ENCODE assay signal across 23 mouse cellular contexts in the genomic region with DNA sequence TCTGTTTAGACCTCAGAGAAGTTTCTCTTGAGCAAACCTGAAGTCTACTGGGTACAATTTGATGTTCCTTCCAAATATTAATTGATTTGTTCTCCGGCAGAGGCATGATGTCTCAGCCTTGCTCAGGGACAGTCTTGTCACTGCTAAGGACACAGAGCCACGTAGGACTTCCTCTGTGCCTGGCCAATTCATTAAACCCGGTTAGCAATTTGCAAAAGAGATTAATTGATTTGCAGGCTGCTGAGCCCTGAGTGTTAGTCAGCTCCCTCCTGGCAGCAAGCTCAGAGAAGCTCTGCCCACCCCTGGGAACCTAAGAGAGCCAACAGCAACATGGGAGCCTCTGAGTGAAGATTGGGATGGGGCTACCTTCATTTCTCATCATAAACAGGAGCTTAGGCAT. TPM values are rescaled to one million over a fixed set of nuclear protein-coding genes. Genes with fewer than 3 reads are reported as not detected.
DNase-seq lines count a peak whose midpoint lies in the region; ATAC-seq lines count a peak whose summit lies in the region.
"Had no signal": no experiment of that assay in that cellular context is flagged by ENCODE, and none has a peak within 500 bp of the region (broad histone marks: within the 10 kb centered on the region; RNA-seq: fewer than 3 reads in every experiment).

No protein-coding gene starts in this region.

- no peak overlapping the region for H3K4me3 ChIP-seq in heart, embryonic 10.5 days
- H3K4me3 ChIP-seq in heart, embryonic 12.5 days = no peak overlapping the region
- H3K4me3 ChIP-seq: embryonic facial prominence, embryonic 15.5 days; erythroblast, embryonic 14.5 days; forebrain, embryonic 10.5 days; hindbrain, embryonic 15.5 days had no signal

- peaks cover 16% of the 10 kb centered on the region for H3K4me1 ChIP-seq in heart, embryonic 10.5 days
- H3K4me1 ChIP-seq in heart, embryonic 12.5 days (replicated peaks) = 0 out of 2 replicates have a peak, but pooled peaks cover 12% of the 10 kb centered on the region

- H3K27me3 ChIP-seq in heart, embryonic 10.5 days (ENCODE audit: insufficient read depth, poor library complexity, severe bottlenecking) = peaks cover 38% of the 10 kb centered on the region
- H3K27me3 ChIP-seq in heart, embryonic 12.5 days (replicated peaks) = peaks cover 15% of the 10 kb centered on the region

- H3K27ac ChIP-seq in heart, embryonic 10.5 days = no peak overlapping the region
- H3K27ac ChIP-seq in heart, embryonic 12.5 days (ENCODE audit: poor library complexity, severe bottlenecking) = no peak overlapping the region
- H3K27ac ChIP-seq: embryonic facial prominence, embryonic 15.5 days; forebrain, embryonic 10.5 days; hindbrain, embryonic 15.5 days had no signal

- no peak overlapping the region for H3K9ac ChIP-seq in heart, embryonic 12.5 days
- H3K9ac ChIP-seq: embryonic facial prominence, embryonic 15.5 days; hindbrain, embryonic 15.5 days had no signal

- no peak for ATAC-seq in heart, embryonic 12.5 days (ENCODE audit: insufficient number of reproducible peaks, low FRiP score)
- ATAC-seq: CD4-positive, CD25-positive, alpha-beta regulatory T cell, adult 4 months; forebrain, embryonic 14.5 days; intestine, embryonic 16.5 days had no signal

- H3K9me3 ChIP-seq in heart, embryonic 10.5 days = no peaks in the 10 kb centered on the region
- H3K9me3 ChIP-seq in heart, embryonic 12.5 days (replicated peaks) = no peaks in the 10 kb centered on the region
- H3K9me3 ChIP-seq: embryonic facial prominence, embryonic 15.5 days; forebrain, embryonic 10.5 days; hindbrain, embryonic 15.5 days had no signal

- 57% methylated on average over 3 of the region's 3 CpGs for WGBS in heart, embryonic 10.5 days
- WGBS in heart, embryonic 12.5 days = 59% methylated on average over 3 of the region's 3 CpGs

- H3K36me3 ChIP-seq in heart, embryonic 10.5 days = no peaks in the 10 kb centered on the region
- H3K36me3 ChIP-seq in heart, embryonic 12.5 days = no peaks in the 10 kb centered on the region
- H3K36me3 ChIP-seq: embryonic facial prominence, embryonic 15.5 days; forebrain, embryonic 10.5 days; G1E; hindbrain, embryonic 15.5 days had no signal

- no peak overlapping the region for H3K4me2 ChIP-seq in heart, embryonic 12.5 days
- H3K4me2 ChIP-seq: embryonic facial prominence, embryonic 15.5 days; hindbrain, embryonic 15.5 days had no signal

- DNase-seq in adrenal gland, adult (ENCODE audit: inconsistent age in 2 of 2, low spot score in 1 of 2) = peak; percentile 22 to 52
- no peak for DNase-seq in adrenal gland, postnatal 25 days
- DNase-seq in heart, adult 11 months = peak; percentile 97
- DNase-seq in heart, embryonic 10.5 days (ENCODE audit: low spot score) = no peak
- DNase-seq in heart, adult 9 months (ENCODE audit: low spot score in 2 of 2) = peak; percentile 29 to 67
- no peak for DNase-seq in urinary bladder, postnatal 36 days (ENCODE audit: low spot score in 2 of 2)
- DNase-seq: B cell, adult 2 months; cerebellum, adult 11 months; cerebellum, adult 8-10 months; cerebellum, postnatal 14 days; embryo, embryonic 11 days; kidney, adult 2 months had no signal

RNA-seq across cellular contexts. Expression of a gene that starts 25.5 kb away (rescaled TPM):
- 0.06 and 0.14 TPM in 2 replicates for total RNA-seq in adrenal gland, postnatal 25 days (2021)
- not detected in 2 replicates for polyA plus RNA-seq in heart, embryonic 10.5 days (2016; fragmentation: Nextera tagmentation; extraction: Ambion mirVana)
- not detected in 2 replicates for polyA plus RNA-seq in heart, embryonic 12.5 days (2016; fragmentation: Nextera tagmentation; extraction: Ambion mirVana)
- polyA plus RNA-seq: embryonic facial prominence, embryonic 11.5 days; erythroblast, embryonic 14.5 days; forebrain, embryonic 14.5 days; G1E; hindbrain, embryonic 11.5 days had no signal

Comparison
In these comparisons a context has a peak if more than half of its experiments do, and no peak if none do; other contexts are left out.
1. DNase-seq: peak in adrenal gland, adult (2 of 2), heart, adult 11 months (single experiment) and heart, adult 9 months (2 of 2); none in adrenal gland, postnatal 25 days (single experiment), heart, embryonic 10.5 days (single experiment) and urinary bladder, postnatal 36 days (0 of 2).